Mouse (Mus musculus) stomach, embryonic 14.5 days (tissue): ENCODE data around the gene Exoc3l. TPM values are rescaled to one million over a fixed set of nuclear protein-coding genes. Genes with fewer than 3 reads are reported as not detected.

ENCODE experiments used
- ATAC-seq: fragments of 200-750 bp; cut with Nextera tagmentation; 2 replicates; pipeline ENCODE4 v1.8.0; 2017; ENCODE audit warnings: low read depth, moderate TSS enrichment; ENCODE audit not compliant: insufficient number of reproducible peaks, insufficient read depth, low FRiP score
- H3K27ac ChIP-seq: fragments of 300-500 bp; sonication (generic); 2 replicates; pipeline ENCODE4 v1.5.1; 2014; ENCODE audit warnings: mild to moderate bottlenecking, low read length, moderate library complexity, mixed read lengths
- H3K27me3 ChIP-seq: fragments of 300-500 bp; sonication (generic); 2 replicates; pipeline ENCODE4 v1.6.1; 2014; ENCODE audit warnings: low read length, control low read depth, mixed read lengths; ENCODE audit not compliant: control insufficient read depth, insufficient read depth
- H3K36me3 ChIP-seq: fragments of 300-500 bp; sonication (generic); 2 replicates; pipeline ENCODE4 v1.6.1; 2014; ENCODE audit warnings: mild to moderate bottlenecking, control low read depth, low read length, moderate library complexity, mixed read lengths; ENCODE audit not compliant: control insufficient read depth, insufficient read depth
- H3K4me1 ChIP-seq: fragments of 300-500 bp; sonication (generic); 2 replicates; pipeline ENCODE4 v1.6.1; 2014; ENCODE audit warnings: low read length, control low read depth, mixed read lengths; ENCODE audit not compliant: control insufficient read depth, insufficient read depth
- H3K4me2 ChIP-seq: fragments of 300-500 bp; sonication (generic); replicated peaks from 2 replicates; pipeline ENCODE4 v1.6.1; 2014; ENCODE audit warnings: low read depth, low read length, control low read depth
- H3K4me3 ChIP-seq: fragments of 300-500 bp; sonication (generic); 2 replicates; pipeline ENCODE4 v1.5.1; 2014; ENCODE audit warnings: low read depth, low read length, control low read depth
- H3K9ac ChIP-seq: fragments of 300-500 bp; sonication (generic); replicated peaks from 2 replicates; pipeline ENCODE4 v1.6.1; 2014; ENCODE audit warnings: low read depth, mild to moderate bottlenecking, control low read depth, low read length, moderate library complexity, mixed read lengths
- H3K9me3 ChIP-seq: fragments of 300-500 bp; sonication (generic); 2 replicates; pipeline ENCODE4 v1.6.1; 2016; ENCODE audit warnings: low read depth, low read length, control low read depth; ENCODE audit not compliant: control insufficient read depth
- WGBS: fragments of 180-500 bp; shearing (Covaris S2); extraction: QIAGEN DNeasy Blood & Tissue Kit; methylation state at CpG from one replicate; pipeline ENCODE4 v1.1.7; 2014; 5-methylcytosine and 5-hydroxymethylcytosine counted together
- polyA plus RNA-seq: library from polyadenylated mRNA; unstranded; fragments of >200 nt; fragmentation: Nextera tagmentation; extraction: Ambion mirVana; gene quantifications from 2 replicates; pipeline ENCODE4 v1.2.1, GENCODE M21; 2014

Gene Exoc3l
- polyA plus RNA-seq, 1 experiment from 2014 or later: 7.9 TPM

DNA sequence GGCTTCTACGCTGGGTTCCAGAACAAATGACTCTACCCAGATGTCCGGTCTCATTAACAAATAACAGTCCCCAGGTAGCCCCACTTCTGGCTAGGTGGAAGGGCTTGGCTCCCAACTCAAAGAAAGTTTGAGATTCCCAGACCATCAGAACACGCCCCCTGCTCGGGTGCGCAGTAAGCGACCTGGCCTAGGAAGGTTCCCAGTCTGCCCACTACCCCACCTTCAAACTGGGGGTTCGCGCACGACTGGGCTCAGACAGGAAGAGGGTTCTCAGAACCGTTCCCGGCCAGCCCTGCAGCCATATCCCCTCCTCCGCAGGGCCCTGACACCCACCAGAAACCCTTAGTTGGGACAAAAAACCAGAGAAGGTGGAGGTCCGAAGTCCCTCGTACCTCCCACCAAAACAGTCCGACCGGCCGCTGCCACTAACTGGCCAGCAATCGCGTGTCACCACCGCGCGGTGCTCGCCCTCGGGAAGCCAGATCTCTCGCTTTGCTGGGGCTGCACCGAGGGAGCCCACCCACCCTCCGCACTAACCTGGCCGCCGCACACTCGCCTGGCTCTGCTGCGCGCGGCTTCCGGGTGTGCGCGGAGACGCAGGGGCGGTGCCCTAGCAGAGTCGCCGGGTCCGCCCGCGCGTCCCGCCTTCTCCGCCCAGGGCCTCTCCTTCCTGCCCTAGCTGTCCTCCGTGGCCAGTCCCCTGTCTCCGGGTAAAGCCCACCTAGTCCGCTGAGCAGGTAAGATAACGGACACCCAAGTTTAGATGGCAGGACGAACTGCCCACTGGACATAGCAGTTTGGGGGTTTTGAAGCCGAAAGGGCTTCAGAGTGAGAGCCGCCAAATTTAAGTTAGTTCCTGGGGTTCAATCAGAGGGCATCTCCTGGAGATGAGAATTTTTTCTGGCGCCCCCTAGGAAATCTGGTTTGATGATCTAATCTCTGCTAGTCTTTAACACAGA, 31.6 kb downstream of the Exoc3l start, which contains the start of the genes Tradd and Fbxl8:
TSS of gene Tradd (minus strand) at position 586 of the 959 bp plus-strand sequence.
TSS of gene Fbxl8 (plus strand) at position 625 of the 959 bp plus-strand sequence.
- no peaks in the 10 kb centered on the region for H3K36me3 ChIP-seq
- H3K4me1 ChIP-seq: peaks cover 19% of the 10 kb centered on the region
- H3K9ac ChIP-seq: peak within 1 kb of the TSS; percentile 41
- peak within 1 kb of the TSS; percentile 71 for H3K4me3 ChIP-seq
- WGBS: 1% methylated on average over 54 of the region's 54 CpGs
- no peak within 1 kb of the TSS for H3K27ac ChIP-seq
- peaks cover 33% of the 10 kb centered on the region for H3K27me3 ChIP-seq
- H3K9me3 ChIP-seq: no peaks in the 10 kb centered on the region
- peak within 1 kb of the TSS; percentile 76 for H3K4me2 ChIP-seq
- ATAC-seq: peak; percentile 83

DNA sequence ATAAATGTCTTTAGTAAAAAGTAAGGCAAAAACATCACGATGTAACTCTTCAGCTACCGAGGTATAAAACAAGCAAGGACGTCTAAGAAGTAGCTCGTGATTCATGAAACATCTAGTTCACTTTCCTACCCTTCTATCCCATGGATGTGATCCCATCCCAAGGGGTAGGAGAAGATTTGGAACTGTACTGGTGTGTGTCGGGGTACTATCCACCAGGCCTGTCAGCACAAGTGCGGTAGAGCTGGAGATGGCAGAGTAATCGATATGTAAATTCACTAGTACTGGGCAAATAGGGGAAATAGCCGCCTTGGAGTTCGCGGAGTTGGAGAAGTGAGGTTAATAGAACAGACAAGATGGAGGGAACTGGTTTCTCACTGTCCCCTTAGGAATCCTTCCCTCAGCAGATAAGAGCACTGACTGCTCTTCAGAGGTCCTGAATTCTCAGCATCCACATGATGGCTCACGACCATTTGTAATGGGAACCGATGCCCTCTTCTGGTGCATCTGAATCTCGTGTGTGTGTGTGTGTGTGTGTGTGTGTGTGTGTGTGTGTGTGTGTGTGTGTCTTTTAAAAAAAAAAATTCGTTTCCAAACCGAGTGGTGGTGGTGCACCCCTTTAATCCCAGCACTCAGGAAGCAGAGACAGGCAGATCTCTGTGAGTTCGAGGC, 32.5 kb downstream of the Exoc3l start:
- no peak for ATAC-seq
- H3K9ac ChIP-seq: no peak overlapping the region
- H3K27me3 ChIP-seq: peaks cover 31% of the 10 kb centered on the region
- WGBS: 45% methylated on average over 15 of the region's 16 CpGs
- no peaks in the 10 kb centered on the region for H3K9me3 ChIP-seq
- no peak overlapping the region for H3K27ac ChIP-seq
- peak overlapping the region; percentile 76 for H3K4me2 ChIP-seq
- no peaks in the 10 kb centered on the region for H3K36me3 ChIP-seq
- H3K4me1 ChIP-seq: peaks cover 19% of the 10 kb centered on the region
- H3K4me3 ChIP-seq: 0 out of 2 replicates have a peak overlapping the region, but pooled peaks have one; percentile 71

DNA sequence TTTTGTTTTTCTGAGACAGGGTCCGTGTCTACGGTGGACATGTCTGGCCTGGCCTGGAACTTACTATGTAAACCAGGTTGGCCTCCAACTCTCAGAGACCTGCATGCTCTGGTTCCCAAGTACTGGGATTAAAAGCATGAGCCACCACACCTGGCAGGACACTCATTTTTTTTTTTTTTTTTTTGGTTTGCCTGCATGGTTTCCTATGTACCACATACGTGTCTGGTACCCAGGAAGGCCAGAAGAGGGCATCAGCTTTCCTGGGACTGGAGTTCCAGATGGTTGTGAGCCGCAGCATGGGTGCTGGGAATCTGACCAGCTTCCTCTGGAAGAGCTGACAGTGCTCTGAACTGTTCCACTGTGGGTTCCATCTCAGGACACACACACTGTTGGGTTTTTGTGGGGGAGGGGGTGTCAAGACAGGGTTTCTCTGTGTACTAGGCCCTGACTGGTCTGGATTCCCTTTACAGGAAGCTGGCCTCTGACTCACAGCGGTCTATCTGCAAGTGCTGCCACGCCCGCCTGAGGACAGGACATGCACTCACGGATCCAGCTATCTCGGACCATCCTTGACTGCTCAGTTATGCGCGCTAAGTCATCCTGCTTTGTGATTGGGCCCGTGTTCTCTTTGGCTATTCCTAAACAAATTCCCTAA, 34.4 kb downstream of the Exoc3l start:
- ATAC-seq: no peak
- peaks cover 23% of the 10 kb centered on the region for H3K27me3 ChIP-seq
- no peak overlapping the region for H3K9ac ChIP-seq
- no peak overlapping the region for H3K27ac ChIP-seq
- H3K4me3 ChIP-seq: no peak overlapping the region
- no peaks in the 10 kb centered on the region for H3K36me3 ChIP-seq
- peaks cover 14% of the 10 kb centered on the region; the same call in 1 of the 2 replicates for H3K4me1 ChIP-seq
- WGBS: 89% methylated on average over 12 of the region's 12 CpGs
- no peak overlapping the region for H3K4me2 ChIP-seq
- no peaks in the 10 kb centered on the region for H3K9me3 ChIP-seq

DNA sequence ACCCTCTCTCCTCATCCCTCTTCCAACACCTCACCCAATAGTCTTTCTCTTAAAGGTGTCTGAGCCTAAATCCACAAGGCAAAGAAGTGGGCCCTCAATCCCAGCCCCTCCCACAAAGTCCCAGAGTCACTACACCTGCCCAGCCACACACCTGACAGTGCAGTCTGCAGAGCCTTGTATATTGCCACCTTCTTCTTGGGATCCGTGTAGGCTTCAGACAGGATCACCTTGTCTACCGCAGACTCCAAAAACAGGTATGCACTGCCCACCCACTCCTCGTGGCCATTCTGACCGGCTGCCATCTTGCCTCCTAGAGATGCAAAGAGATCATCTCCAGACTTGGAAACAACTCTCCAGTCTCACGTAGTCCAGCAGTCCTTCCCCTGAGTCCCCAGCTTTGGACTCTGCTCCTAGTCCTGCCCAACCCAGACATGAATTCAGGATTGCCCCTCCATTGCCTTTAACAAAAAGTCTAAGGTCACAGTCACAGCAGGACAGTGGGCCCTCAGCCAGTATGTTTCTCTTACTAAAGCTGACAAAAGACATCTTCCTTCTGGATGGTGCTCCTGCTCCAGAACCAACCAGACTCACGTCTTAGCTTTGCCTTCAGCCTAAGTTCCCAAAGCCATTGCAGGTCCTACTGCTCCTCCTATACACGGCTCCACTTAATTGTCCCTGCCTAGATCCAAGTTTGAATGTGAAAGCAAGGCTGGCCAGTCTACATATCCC, 35.4 kb downstream of the Exoc3l start:
- WGBS: 69% methylated on average over 7 of the region's 7 CpGs
- H3K4me1 ChIP-seq: peaks cover 14% of the 10 kb centered on the region
- no peak overlapping the region for H3K9ac ChIP-seq
- no peak overlapping the region for H3K4me2 ChIP-seq
- ATAC-seq: no peak
- no peaks in the 10 kb centered on the region for H3K36me3 ChIP-seq
- H3K27ac ChIP-seq: no peak overlapping the region
- no peak overlapping the region for H3K4me3 ChIP-seq
- H3K27me3 ChIP-seq: peaks cover 23% of the 10 kb centered on the region
- no peaks in the 10 kb centered on the region for H3K9me3 ChIP-seq

DNA sequence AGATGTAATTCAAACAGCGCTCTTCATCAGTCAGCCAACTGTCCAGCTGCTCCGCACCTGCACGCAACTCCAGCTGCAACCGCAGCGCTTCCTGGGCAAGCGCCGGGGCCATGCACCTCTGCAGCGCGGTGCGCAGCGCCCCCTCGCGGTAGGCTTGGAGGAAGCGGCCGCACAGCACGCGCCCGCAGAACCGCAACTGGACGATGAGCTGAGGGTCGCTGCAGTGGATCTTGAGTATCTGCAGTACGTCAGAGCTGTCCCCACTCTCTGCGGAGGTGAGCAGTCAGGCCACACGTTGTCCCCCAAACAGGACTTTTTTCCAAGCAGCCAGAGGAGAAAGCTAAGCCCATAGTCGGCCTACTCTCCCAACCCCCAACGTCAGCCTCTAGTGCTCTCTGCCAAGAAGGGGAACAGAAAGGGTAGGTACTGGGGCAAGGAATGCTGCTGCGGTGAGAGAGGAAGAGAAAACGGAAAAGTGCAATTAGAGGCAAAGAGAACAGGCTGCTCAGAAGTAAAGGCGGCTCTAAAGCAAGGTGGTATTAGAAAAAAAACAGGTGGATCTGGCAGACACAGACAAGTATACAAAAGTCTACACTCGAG, 36.1 kb downstream of the Exoc3l start:
- Histone ChIP-seq H3K27ac (no peak overlapping the region), H3K36me3 (no peaks in the 10 kb centered on the region), H3K4me1 (peaks cover 15% of the 10 kb centered on the region), H3K27me3 (peaks cover 23% of the 10 kb centered on the region), H3K9ac (no peak overlapping the region), H3K4me3 (peak overlapping the region; percentile 30), H3K4me2 (peak overlapping the region; percentile 78), H3K9me3 (no peaks in the 10 kb centered on the region)
- 4% methylated on average over 30 of the region's 30 CpGs for WGBS
- peak; percentile 37 for ATAC-seq

DNA sequence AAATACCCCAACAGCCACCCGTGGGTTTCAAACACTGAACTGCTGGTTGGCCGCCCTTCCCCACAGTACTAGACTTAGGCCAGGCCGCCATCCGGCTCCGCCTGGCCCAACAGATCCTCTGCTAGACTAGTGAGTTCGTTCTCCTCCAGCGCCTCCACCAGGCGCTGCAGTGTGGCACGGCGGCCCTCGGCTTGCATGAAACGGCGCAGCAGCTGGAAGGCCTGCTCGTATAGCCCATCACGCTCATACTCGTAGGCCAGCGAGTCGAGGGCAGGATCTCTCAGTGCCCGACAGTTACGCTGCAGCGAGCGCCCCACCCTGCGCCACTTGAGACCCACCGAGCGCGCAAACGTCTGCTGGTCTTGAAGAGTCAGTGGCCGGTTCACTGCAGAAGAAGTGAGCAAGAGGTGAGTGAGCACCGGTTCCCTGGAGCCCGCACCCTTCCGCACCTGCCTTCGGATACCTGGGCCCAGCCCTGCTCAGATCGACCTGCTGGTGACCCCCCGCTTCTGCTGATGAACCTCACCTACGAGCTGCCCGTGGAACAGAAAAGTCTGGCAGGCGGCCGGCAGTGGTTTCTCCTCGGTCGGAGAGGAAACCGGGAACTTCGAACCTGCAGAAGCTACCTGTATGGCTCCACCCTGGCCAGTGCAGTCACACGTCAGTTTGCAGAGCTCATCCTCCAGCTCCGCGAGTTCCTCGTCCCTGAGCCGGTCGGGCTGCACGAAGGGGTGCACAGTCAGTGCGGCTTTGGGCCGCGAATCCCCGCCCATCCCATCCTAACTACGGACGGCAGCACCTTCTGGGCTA, 36.8 kb downstream of the Exoc3l start:
- H3K4me1 ChIP-seq: peaks cover 16% of the 10 kb centered on the region
- WGBS: 5% methylated on average over 54 of the region's 55 CpGs
- no peak for ATAC-seq
- H3K4me3 ChIP-seq: peak overlapping the region; percentile 30
- peaks cover 23% of the 10 kb centered on the region for H3K27me3 ChIP-seq
- H3K4me2 ChIP-seq: peak overlapping the region; percentile 78
- H3K9ac ChIP-seq: no peak overlapping the region
- H3K36me3 ChIP-seq: no peaks in the 10 kb centered on the region
- H3K9me3 ChIP-seq: no peaks in the 10 kb centered on the region
- no peak overlapping the region for H3K27ac ChIP-seq

DNA sequence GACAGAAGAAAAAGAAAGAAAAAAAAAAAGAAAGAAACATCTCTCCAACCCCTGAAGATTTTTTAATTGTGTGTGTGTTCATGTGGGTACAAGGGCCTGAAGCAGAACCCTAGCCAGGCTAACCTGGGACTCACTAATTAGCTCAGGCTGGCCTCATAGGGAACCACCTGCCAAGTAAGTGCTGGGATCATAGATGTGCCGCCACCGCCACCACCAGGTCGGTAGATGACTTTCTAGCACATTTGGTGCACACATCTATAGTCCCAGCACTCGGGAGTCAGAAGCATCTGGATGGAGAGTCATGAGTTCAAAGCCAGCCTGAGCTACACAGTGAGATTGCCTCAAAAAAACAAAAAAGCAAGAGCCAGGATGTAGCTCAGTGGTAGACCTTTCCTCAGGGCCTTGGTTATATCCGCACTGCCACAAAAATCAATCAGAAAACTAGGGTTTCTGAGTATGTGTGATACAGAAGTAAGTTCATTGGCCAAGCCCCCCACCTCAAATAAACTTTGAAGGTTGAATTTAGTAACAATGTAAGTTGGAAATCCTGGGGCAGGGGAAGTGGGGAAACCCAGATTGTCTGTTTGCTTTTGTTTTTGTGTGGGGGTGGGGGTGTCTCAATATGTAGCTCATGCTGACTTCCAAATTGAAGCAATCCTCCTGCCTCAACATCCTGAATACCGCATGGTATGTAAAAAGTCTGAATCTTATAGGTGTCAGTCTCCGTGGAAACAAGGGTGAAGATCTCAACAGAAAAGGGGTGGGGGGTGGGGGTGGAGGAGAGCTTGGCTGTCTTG, 38.4 kb downstream of the Exoc3l start:
- Histone ChIP-seq H3K4me1 (peaks cover 20% of the 10 kb centered on the region), H3K9me3 (no peaks in the 10 kb centered on the region), H3K36me3 (peaks cover 7% of the 10 kb centered on the region), H3K4me3 (no peak overlapping the region), H3K4me2 (no peak overlapping the region), H3K27me3 (peaks cover 23% of the 10 kb centered on the region), H3K9ac (no peak overlapping the region), H3K27ac (no peak overlapping the region)
- ATAC-seq: no peak
- 73% methylated on average over 7 of the region's 7 CpGs for WGBS
